Mouse (Mus musculus): ENCODE measurements around the gene Sh3bgrl3.
A peak's percentile ranks its signal among the peaks of the same experiment; 100 is the strongest.

Sh3bgrl3 gene

DNA sequence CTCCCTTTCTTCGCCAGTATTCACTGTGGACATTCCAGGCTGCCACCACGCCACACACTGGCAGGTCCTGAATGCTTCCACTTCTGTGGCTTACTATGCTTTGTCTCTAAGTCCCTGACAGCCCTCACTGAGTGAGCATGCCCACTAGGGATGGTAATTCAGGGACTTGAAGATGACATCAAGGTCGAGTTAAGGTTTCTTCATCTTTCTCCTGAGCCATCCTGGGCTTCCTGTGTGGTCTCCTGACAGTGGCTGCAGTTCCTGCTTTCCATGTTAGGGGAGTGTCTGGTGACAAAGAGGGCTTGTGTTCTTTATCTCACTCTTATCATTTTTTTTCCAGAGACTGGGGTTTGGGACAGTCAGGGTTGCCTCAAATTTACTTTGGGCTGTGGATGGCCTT lies 17.9 kb downstream of the Sh3bgrl3 start:
- DNase-seq (ENCODE audit: low spot score) = no peak

DNA sequence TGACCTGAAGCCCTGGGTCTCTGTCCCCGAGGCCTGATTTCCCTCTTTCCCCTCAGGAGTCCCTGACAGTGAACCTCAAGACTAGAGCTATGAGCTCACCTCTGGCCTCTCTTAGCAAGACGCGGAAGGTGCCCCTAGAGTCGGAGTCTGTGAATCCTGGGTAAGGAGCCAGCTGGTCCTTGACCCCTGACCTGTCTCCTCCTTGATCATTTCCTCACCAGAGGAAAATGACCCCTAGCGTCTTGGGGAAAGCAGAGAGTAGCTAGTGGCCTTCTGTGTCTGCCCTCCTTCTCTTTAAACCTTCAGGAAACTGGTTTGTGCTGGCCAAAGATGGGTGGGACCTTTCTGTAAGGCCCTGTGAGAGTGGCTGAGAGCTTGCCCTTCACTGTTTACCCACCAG lies 20.4 kb downstream of the Sh3bgrl3 start:
- no peak for DNase-seq (ENCODE audit: low spot score)

DNA sequence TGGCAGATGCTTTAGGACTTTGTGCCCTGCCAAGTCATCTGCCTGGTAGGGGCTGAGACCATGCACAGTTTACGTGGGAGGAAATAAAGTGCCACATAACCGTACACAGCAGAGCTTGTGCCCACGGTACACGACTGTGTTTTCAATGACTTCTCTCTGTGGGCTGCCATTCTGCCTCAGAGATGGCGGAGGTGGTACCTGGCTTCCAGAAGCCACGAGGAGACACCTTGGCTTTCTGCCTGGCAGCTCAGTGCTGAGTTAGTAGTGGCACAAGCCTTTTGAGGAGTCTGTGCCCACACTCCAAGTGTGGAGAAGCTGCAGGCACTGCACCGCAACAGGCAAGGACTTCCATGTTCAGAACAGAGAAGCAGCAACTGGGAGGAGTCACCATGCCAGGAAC lies 20.9 kb downstream of the Sh3bgrl3 start:
- no peak for DNase-seq (ENCODE audit: low spot score)

DNA sequence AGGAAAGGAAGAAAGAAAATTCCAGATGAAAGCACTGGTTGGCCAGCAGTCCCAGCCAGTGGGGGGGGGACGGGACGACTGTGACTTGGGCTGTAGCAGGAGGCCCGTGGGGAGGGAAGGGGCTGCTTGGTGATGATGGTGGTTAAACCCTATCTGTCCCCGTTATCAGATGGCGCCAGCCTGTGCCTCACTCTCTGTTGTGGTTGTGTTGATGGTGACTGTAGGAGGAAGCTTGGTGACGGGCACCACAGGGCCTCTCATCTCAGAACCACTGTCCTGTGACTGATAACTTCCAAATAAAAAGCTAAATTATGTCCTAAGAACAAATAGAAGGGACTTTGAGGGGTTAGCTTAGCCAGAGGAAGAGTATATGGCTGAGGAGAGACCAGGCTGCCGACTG lies 22.5 kb downstream of the Sh3bgrl3 start:
- no peak for DNase-seq (ENCODE audit: low spot score)

DNA sequence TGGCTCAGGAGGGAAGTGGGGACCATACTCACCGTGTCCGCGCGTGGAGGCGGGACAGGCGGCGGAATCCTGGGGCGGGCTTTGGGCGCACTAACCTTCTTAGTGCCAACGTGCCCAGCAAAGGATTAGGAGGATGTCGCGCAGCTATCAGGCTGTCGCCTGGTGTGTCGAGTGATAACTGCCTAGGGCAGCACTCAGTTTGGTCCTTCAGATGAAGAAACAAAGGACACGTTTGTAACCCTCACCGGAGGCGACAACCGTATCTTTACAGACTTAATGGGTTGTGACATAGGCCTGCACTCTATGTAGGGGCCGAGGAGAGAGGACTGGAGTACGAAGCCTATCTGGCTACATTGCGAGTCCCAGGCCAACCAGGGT lies 25.9 kb downstream of the Sh3bgrl3 start:
- DNase-seq (ENCODE audit: low spot score) = no peak

DNA sequence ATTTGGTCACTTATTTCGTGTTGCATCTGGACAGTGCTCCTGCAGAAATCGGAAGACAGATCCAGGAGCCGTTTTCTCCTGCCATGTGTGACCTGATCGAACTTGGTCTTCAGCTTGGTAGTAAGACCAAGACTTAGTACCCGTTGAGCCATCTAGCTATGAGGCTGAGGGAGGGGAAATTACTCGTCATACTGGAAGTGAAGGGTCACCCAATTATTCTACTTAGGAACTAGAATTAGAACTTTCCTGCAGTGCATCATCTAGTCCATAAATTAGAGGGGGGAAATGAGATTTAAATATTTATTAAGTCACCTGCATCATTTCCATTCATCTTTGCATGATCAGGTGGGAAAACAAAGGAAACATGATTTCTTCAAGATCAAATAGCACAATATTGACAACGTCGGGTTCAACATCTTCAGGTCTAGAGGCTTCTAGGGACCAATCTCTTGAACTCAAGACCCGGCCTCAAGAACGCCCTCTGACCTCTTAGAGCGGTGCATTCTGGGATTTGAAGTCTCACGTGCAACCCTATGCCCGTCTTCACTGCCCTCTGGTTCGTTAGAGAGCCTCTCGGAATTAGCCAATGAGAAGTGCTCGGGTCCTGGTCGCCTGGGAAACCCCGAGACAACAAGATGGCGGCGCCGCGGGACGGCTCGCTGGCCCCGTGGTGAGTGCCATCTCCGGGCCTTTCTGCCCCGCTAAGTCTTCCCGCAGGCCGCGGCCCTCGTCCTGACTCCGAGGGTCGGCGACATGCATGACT lies 26.4 kb downstream of the Sh3bgrl3 start, which contains the start of gene Ubxn11:
Gene Ubxn11, plus strand, starts transcription at position 592 of the 763 bp plus-strand sequence.
- DNase-seq (ENCODE audit: low spot score) = peak; percentile 84

DNA sequence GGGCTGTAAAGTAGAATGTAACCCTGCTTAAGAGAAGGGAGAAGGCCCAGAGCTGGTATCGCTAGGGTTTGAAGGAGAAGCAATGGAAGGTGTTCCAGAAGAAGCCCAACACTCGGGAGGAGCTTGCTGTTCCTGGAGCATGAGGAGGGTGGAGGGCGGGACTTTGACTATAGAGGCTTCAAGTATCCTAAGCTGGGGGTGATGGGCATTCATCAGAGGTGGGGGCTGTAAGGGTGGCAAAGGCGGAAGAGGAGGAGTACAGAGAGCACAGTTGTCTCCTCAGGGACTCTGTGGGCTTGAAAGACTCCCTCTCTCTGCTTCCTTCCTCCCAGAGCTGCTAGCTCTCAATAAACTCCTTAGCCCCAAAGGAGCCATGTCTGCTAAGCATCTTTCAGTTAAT lies 28.3 kb downstream of the Sh3bgrl3 start:
- no peak for DNase-seq (ENCODE audit: low spot score)

DNA sequence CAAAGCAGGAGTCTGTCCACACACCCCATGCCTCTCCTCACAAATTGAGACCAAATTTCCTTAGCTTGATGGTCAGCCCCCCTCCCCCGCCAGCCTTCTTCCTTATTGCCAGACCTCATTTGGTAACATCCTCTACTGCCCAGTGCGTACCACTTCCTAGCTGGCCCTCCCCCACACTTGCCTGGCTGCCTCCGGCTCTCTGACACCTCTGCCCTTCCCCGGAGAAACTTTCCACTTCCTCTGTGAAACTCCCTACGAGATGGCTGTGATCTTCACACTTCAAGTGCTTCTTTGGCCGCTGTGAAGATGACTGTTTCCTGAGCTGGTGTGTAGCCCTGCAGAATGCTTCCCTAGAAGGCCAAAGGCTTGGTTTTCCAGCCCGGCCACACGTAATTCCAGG lies 30.0 kb downstream of the Sh3bgrl3 start:
- no peak for DNase-seq (ENCODE audit: low spot score)

DNA sequence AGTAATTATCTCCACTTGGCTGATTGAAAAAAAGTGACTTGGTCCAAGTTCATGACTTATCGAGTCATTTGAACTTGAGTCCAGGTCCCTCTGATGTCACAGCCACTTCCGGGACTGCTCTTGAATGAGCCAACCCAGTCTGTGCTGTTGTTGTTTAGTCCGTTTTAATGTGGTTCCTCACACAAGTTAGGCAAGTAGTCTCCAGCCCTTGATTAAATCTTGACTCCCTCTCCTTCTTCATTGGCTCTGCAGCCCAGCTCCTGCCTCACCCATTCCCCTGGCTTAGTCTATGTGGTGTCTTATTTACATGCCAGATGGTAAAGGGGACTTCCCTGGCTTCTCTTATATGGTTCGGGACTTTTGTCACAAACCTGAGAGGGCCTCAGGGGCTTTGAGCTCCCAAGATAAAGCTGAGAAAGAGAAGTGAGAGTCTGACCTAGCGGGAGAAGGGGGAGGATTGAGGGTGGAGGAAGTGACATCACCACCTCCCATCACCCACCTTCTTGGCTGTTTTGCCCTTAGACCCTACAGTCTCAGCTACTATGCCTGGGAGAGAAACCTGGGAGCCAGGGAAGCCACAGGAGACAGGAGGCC lies 31.5 kb downstream of the Sh3bgrl3 start:
- no peak for DNase-seq (ENCODE audit: low spot score)

DNA sequence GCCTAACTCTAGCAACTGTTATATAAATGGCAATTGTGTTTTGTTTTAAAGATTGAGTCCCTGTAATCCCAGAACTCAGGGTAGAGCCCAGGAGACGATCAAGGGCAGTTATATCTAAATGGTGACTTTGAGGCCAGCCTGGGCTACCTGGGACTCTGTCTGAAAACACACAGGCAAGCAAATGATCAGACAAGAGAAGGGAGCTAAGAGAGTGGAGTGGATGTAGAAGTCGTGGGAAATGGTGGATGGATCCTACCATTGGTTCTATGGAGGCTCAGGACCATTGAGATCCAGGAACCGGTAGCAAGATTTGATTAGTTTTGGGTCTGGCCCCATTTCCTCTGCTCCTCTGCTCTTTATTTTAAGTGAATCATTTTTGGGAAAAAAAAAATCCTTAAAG lies 32.5 kb downstream of the Sh3bgrl3 start:
- DNase-seq (ENCODE audit: low spot score) = no peak

DNA sequence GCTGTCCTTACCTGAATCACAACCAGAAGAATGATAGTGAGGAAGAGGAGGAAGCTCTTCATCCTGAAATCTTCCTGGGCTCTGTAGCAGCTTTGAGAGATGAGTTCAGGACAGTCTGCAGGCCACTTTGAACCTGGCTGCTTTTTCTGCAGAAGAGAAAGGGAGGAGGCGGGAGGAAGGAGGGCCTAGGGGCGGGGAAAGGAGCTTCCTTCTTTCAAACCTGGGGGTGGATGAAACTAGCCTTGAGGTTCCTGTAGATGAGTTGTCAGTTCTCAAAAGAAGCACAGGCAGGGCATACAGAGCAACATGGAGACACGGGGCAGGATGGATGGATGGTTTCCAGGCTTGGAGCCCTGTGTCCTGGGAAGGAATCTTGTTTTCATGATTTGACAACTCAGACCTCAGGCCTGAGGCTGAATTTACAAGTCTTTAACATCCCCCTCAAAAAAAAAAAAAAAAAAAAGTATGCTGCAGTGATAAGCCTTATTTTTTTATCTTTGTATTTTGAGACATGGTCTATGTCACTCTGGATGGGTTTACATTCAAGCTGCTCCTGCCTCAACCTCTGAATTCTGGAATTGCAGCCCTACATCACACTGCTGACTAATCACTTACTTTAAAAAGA lies 33.6 kb downstream of the Sh3bgrl3 start, which contains the start of gene Cd52:
Gene Cd52, minus strand, starts transcription at position 160 of the 625 bp plus-strand sequence.
- no peak for DNase-seq (ENCODE audit: low spot score)

DNA sequence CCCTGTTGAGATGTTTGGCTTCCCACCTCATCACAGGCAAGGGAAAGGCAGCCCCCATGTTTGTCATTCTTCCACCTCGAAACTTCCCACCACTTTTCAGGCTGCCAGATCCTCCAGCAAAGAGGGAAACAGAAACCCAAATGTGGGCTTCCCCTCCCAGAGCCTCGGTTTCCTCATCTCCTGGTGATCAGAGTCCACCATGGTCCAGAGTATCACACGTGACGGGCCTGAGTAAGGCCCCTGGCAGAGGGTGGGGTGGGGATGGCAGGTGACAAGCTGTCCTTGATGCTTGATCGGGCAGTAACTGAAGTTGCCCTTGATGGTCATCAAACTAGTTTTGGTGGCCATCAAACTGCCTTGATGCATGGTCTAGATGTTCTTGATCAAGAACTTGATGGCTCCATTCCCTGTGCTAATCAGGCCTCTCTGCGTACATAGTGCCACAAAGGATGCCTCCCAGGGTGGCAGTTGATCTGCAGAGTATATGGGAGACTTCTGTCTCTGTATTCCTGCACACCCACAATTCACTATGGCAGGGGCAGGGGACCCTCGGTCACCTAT lies 34.5 kb downstream of the Sh3bgrl3 start:
- no peak for DNase-seq (ENCODE audit: low spot score)

DNA sequence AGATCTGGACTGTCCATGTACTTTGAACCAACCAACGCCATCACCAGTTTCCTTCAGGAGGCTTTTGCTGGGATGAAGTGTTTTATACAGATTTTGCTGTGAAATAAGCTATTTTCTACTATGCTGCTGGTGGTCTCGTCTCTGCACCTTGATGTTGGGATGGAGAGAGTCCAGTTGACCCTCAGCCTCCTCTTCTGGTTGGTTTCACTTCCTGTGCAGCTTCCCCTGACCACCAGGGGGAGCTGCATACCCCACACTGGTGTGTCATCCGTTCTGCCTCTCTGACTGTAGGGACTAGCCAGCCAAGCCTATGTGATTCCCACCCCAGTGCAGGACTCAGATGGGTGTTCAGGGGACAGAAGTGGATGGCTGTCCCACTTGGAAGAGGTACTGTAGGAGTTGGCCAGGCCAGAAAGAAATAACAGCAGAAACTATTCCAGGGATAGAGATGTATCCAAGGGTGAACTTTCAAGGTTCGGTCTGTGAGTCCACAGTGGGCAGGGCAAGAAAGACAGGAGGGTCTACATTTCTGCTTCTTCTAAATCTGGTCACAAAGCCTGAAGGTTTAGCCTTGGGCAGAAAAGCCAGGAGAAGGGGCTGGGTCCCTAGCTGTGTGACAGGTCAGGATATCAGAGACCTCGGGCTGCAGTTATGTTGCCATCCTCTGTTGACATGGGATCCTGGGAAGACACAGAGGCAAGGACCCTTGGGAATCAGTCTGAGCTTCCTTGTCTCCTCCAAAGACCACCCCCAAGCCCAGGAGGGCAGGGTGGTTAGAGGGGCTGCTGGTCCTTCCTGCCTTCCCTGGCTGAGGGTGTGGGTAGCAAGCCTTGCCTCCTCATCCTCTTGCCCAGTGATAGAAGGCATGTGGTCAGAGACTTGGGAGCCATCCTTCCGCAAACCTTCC lies 36.0 kb downstream of the Sh3bgrl3 start:
- peak; percentile 61 for DNase-seq (ENCODE audit: low spot score)

DNA sequence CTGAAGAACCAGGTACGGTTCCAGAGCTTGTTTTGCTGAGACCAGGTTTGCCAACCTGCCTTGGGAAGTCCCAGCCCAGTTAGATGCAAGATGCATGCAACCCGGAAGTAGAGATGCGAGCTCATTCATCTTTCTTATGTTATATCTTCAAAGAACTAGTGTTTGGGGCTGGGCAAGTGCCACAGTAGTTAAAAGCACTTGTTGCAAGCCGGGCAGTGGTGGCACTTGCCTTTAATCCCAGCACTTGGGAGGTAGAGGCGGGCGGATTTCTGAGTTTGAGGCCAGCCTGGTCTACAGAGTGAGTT lies 37.4 kb downstream of the Sh3bgrl3 start:
- DNase-seq (ENCODE audit: low spot score) = no peak

DNA sequence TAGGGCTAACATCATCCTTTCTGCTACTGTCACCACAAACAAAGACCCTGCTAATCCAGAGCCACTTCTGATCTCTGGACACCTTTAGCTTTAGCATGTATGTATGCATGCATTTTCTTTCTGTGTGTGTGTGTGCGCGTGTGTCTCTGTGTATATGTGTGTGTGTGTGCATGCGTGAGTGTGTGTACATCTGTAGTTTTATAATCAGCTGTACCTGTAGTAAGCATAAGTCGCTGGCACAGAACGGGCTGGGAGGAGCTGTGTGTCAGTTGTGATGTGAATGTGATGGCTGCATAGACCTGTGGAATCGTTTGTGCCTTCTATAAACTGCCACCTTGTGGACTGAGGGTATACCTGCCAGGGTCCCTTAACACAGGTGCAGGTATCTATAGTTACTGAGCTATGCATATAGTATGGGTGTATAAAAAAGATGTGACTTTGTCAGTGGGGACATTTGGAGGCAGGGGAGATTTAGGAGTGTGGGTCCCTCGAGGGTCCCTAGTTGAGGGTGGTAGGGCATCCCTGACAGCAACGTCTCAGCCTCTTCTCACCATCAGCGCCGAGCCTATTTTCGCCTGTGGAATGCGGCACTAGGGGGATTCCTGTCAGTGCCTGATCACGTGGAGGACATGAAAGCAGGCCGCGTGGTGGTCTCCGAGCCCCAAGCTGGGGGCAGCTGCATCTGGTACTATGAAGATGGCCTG lies 37.9 kb downstream of the Sh3bgrl3 start:
- DNase-seq (ENCODE audit: low spot score) = no peak

DNA sequence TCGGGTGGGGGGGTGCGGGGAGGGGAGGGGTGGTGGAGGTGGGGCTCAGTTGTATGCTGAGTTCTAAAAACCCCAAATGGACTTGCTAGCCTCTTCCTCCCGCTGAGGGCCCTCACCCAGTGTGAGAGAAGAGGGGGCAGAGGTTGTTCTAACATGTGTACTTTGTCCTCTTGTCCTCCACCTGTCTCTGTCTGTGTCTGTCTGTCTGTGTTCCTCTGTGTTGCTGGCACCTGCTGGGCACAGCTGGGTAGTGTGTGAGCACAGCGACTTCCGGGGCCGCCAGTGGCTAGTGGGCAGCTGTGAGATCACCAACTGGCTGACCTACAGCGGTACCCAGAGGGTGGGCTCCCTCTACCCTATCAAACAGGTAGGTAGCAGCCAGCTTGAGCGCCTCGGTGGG lies 39.6 kb downstream of the Sh3bgrl3 start:
- DNase-seq (ENCODE audit: low spot score) = no peak

DNA sequence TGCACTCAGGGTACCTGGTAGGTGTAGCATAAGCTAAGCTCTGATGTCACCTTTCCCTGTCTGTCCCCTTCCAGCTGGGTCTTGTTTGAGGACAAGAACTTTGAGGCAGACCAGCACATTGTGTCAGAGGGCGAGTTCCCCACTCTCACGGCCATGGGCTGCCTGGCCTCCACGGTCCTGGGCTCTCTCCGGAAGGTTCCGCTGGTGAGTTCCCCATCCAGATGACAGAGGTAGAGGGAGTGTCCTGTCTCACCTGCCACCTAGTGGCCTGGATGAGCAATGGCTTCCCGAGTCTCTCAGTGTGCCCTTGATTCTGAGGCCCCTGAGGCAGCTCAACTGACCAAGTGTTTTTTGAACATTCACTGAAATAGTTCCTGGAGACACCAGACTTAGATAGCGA lies 41.2 kb downstream of the Sh3bgrl3 start:
- peak; percentile 38 for DNase-seq (ENCODE audit: low spot score)

DNA sequence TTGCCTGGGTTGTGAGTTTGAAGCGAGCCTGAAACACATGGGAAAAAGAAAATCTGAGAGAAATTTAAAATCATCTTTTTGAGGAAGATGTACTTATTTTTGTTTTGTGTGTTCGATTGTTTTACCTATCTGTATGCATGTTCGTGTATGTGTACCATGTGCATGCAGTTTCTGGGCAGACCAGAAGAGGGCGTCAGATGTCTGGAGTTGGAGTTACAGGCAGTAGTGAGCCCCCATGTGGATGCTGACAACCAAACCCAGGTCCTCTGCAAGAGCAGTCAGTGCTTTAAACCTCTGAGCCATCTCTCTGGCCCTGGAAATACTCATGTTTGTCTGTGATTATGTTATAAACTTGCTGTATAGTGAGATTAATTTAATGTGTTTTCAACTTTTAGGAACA lies 43.6 kb downstream of the Sh3bgrl3 start:
- DNase-seq (ENCODE audit: low spot score) = no peak

DNA sequence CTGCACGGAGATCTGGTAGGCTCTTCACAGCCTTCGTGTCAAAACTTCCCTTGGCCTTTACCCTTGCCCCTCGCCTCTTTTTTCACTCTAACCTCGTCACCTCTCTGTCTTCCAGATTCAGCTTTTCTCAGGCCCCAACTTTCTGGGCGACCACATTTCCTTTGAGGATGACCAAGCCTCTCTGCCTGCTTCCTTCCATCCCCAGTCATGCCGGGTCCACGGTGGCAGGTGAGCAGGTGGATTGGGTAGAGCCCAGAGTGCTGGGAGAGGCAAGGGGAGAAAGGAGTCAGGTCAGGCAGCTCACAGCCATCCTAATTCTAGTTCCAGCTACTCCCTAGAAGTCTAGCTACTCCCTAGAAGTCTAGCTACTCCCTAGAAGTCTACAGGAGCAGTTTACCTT lies 46.1 kb downstream of the Sh3bgrl3 start:
- no peak for DNase-seq (ENCODE audit: low spot score)

DNA sequence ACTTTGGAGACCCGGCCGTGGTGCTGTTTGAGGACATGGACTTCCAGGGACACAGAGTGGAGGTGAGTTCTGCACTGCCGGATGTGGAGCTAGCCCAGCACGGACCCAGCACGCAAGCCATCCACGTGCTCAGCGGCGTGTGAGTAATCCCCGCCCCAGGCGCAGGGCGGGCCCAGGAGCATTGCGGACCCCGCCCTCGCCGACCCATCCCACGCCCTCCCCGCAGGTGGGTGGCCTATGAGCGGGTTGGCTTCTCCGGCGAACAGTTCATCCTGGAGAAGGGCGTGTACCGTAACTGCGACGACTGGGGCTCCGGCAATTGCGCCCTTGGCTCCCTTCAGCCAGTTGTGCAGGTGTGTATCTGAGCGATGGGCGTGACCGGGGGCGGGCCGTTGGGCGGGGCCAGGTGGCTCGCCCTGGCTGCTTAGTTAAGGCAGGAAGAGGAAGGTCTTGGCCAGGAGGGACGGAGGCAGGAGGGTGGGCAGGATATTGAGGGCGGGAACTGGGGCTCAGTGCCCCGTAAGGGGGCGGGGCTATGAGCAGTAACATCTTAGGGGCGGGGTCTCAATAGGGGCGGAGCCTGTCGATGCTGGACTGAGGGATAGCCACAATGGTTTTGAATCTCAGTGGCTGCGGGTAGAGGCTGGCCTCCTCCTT lies 46.7 kb downstream of the Sh3bgrl3 start:
- peak; percentile 86 for DNase-seq (ENCODE audit: low spot score)

DNA sequence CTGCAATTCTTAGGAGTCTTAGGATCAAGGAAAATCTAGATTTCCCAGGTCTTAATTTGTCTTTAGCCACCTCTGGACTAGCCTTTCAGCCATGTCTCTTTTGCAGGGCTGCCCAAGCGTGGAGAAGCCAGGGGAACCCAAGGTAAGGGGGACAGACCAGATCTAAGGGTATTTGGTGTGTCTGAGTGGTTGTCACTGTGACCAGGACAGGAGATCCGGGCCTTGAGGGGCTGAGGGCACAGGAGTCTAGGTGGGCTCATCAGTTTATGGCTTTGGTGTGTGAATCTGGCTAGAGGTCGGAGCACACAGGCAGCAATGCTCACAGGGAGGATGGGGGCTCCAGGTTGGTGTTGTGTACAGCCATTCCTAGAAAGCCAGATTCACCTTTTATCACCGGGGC lies 47.9 kb downstream of the Sh3bgrl3 start:
- no peak for DNase-seq (ENCODE audit: low spot score)
